Mouse (Mus musculus) macrophage (primary cell): ENCODE measurements around the gene Whamm. TPM values are rescaled to one million over a fixed set of nuclear protein-coding genes. Genes with fewer than 3 reads are reported as not detected.

Experiments
- H3K27ac ChIP-seq: fragments of 350-480 bp; formaldehyde crosslinking; 2 replicates; pipeline ENCODE4 v1.9.0; 2021
- H3K36me3 ChIP-seq: fragments of 350-480 bp; formaldehyde crosslinking; 2 replicates; pipeline ENCODE4 v1.9.0; 2021; ENCODE audit errors: inconsistent target
- H3K4me3 ChIP-seq: fragments of 350-480 bp; formaldehyde crosslinking; 2 replicates; pipeline ENCODE4 v1.9.0; 2021; ENCODE audit errors: inconsistent target
- H3K79me2 ChIP-seq: fragments of 350-480 bp; formaldehyde crosslinking; 2 replicates; pipeline ENCODE4 v1.9.0; 2021; ENCODE audit errors: inconsistent target
- WGBS: methylation state at CpG from one replicate; pipeline ENCODE4 v1.1.7; 2026; ENCODE audit warnings: inconsistent platforms; ENCODE audit not compliant: missing documents; 5-methylcytosine and 5-hydroxymethylcytosine counted together
- polyA plus RNA-seq: library from polyadenylated mRNA; stranded (reverse); fragments of 250-400 nt; gene quantifications from 3 replicates; pipeline ENCODE4 v1.2.4, GENCODE M21; 2018; ENCODE audit warnings: inconsistent platforms

Gene Whamm
- polyA plus RNA-seq, 1 experiment from 2014 or later = 8.4 TPM

GRCm38 (mm10) chr7:81644551-81645235, 73.6 kb downstream of the Whamm start:
- WGBS = 79% methylated on average over 7 of the region's 7 CpGs
- Histone ChIP-seq H3K27ac (no peak overlapping the region), H3K36me3 (no peaks in the 10 kb centered on the region), H3K79me2 (no peaks in the 10 kb centered on the region), H3K4me3 (no peak overlapping the region)

Other genes with a start within 250 kb of the Whamm start
- 1,376 to 1,956 TPM (median 1,699 TPM) in 3 replicates for gene Rps17, start 226.0 kb upstream of the Whamm start, polyA plus RNA-seq
- gene Cpeb1, start 115.8 kb upstream of the Whamm start, polyA plus RNA-seq = 8.8 to 18.0 TPM (median 11.7 TPM) in 3 replicates
- gene Ap3b2, start 77.3 kb upstream of the Whamm start, polyA plus RNA-seq = not detected in 3 replicates
- gene BC048679, start 73.0 kb upstream of the Whamm start, polyA plus RNA-seq = not detected in 3 replicates
- 0.18 to 0.30 TPM (median 0.22 TPM) in 3 replicates for gene Fsd2, start 4.3 kb upstream of the Whamm start, polyA plus RNA-seq
- not detected in 3 replicates for gene Homer2, start 136.3 kb downstream of the Whamm start, polyA plus RNA-seq
- 53.6 to 89.0 TPM (median 71.9 TPM) in 3 replicates for gene Ramac, start 191.7 kb downstream of the Whamm start, polyA plus RNA-seq
- gene 3110040N11Rik, start 218.2 kb downstream of the Whamm start, polyA plus RNA-seq = 23.4 to 27.6 TPM (median 24.6 TPM) in 3 replicates